ENCODE assay signal across 22 mouse cellular contexts in the genomic region with DNA sequence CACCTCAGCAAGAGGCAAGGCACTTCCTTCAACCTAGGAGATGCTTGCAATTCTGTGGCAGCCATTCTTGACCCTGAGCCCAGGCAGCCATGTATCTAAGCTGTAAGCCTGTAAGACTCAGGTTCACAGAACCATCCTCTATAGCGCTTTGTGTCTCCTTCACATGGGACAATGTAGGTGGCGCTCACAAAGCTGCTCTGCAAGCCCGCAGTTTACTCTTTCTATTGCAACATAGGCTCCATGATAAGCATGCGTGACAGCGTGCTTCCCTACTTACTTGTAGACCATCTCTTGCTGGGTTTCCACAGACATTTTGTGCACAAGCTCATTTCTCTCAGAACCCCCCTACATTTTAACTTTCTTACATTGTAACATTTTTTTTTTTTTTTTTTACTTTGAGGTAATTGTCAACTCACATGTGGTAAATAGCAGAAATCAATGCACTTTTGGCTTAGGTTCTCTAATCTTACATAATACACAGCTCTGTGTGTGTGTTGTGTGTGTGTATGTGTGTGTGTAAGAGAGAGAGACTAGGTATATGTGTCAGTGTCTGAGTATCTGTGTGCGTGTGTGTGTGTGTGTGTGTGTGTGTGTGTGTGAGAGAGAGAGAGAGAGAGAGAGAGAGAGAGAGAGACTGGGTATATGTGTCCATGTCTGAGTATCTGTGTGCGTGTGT. TPM values are rescaled to one million over a fixed set of nuclear protein-coding genes. Genes with fewer than 3 reads are reported as not detected.
DNase-seq lines count a peak whose midpoint lies in the region; ATAC-seq and TF ChIP-seq lines count a peak whose summit lies in the region.
"Had no signal": no experiment of that assay in that cellular context is flagged by ENCODE, and none has a peak within 500 bp of the region (broad histone marks: within the 10 kb centered on the region; RNA-seq: fewer than 3 reads in every experiment).

No protein-coding gene starts in this region.

- DNase-seq in heart, adult 18-20 months, result no peak
- DNase-seq in lung, postnatal 25 days (ENCODE audit: low spot score), result no peak
- no peak for DNase-seq in adrenal gland, adult (ENCODE audit: inconsistent age in 2 of 2, low spot score in 1 of 2)
- DNase-seq: adrenal gland, postnatal 25 days; B cell, adult 2 months; cerebellum, adult 2 months; kidney, adult 11 months; thymus, adult 18-20 months had no signal

- peaks cover 12% of the 10 kb centered on the region for H3K4me1 ChIP-seq in heart, embryonic 15.5 days (replicated peaks)
- H3K4me1 ChIP-seq in lung, embryonic 15.5 days, result peaks cover 34% of the 10 kb centered on the region
- peaks cover 13% of the 10 kb centered on the region; the same call in 1 of the 2 replicates for H3K4me1 ChIP-seq in embryonic fibroblast, embryonic 13.5 days (ENCODE audit: control insufficient read depth, insufficient read depth, low read length)
- peaks cover 13% of the 10 kb centered on the region for H3K4me1 ChIP-seq in stomach, embryonic 15.5 days
- H3K4me1 ChIP-seq: forebrain, embryonic 15.5 days had no signal

- H3K4me3 ChIP-seq in heart, embryonic 15.5 days, result no peak overlapping the region
- H3K4me3 ChIP-seq in lung, embryonic 15.5 days, result no peak overlapping the region
- no peak overlapping the region for H3K4me3 ChIP-seq in embryonic fibroblast, embryonic 13.5 days (ENCODE audit: insufficient read depth, low read length)
- no peak overlapping the region for H3K4me3 ChIP-seq in stomach, embryonic 15.5 days (replicated peaks)
- H3K4me3 ChIP-seq: forebrain, embryonic 15.5 days; hindbrain, embryonic 13.5 days; midbrain, embryonic 10.5 days had no signal

- TF ChIP-seq CTCF in embryonic fibroblast, embryonic 13.5 days (IDR thresholded peaks at IDR 0.05; ENCODE audit: borderline replicate concordance, insufficient read depth, low read length), result no peak

- H3K27ac ChIP-seq in heart, embryonic 15.5 days, result peak overlapping the region; percentile 38; the same call in 1 of the 2 replicates
- peak overlapping the region; percentile 81 for H3K27ac ChIP-seq in lung, embryonic 15.5 days
- 0 out of 2 replicates have a peak overlapping the region, but pooled peaks have one; percentile 21 for H3K27ac ChIP-seq in embryonic fibroblast, embryonic 13.5 days (ENCODE audit: insufficient read depth, low read length)
- H3K27ac ChIP-seq in stomach, embryonic 15.5 days, result peak overlapping the region; percentile 66; the same call in 1 of the 2 replicates
- H3K27ac ChIP-seq: forebrain, embryonic 15.5 days; hindbrain, embryonic 13.5 days had no signal

- 74% methylated on average over 7 of the region's 7 CpGs for WGBS in heart, embryonic 15.5 days
- WGBS in lung, embryonic 15.5 days, result 76% methylated on average over 7 of the region's 7 CpGs
- WGBS in stomach, embryonic 15.5 days, result 77% methylated on average over 7 of the region's 7 CpGs

- H3K4me2 ChIP-seq in heart, embryonic 15.5 days, result no peak overlapping the region
- no peak overlapping the region for H3K4me2 ChIP-seq in lung, embryonic 15.5 days
- H3K4me2 ChIP-seq in stomach, embryonic 15.5 days, result no peak overlapping the region
- H3K4me2 ChIP-seq: forebrain, embryonic 15.5 days; hindbrain, embryonic 13.5 days had no signal

- TF ChIP-seq POLR2A in embryonic fibroblast, embryonic 13.5 days (IDR thresholded peaks at IDR 0.05; ENCODE audit: low read depth, low read length), result no peak

- ATAC-seq in heart, embryonic 15.5 days (replicated peaks; ENCODE audit: insufficient number of reproducible peaks, insufficient read depth, low FRiP score, low read depth), result no peak
- ATAC-seq in lung, embryonic 15.5 days (ENCODE audit: borderline replicate concordance, extremely low read depth, low FRiP score, low TSS enrichment), result no peak
- no peak for ATAC-seq in stomach, embryonic 15.5 days (ENCODE audit: insufficient read depth, low FRiP score, low read depth)
- ATAC-seq: forebrain, embryonic 15.5 days had no signal

- H3K9ac ChIP-seq in heart, embryonic 15.5 days, result no peak overlapping the region
- no peak overlapping the region for H3K9ac ChIP-seq in lung, embryonic 15.5 days
- no peak overlapping the region for H3K9ac ChIP-seq in stomach, embryonic 15.5 days
- H3K9ac ChIP-seq: forebrain, embryonic 15.5 days; hindbrain, embryonic 13.5 days had no signal

- no peaks in the 10 kb centered on the region for H3K36me3 ChIP-seq in heart, embryonic 15.5 days
- no peaks in the 10 kb centered on the region for H3K36me3 ChIP-seq in lung, embryonic 15.5 days
- no peaks in the 10 kb centered on the region for H3K36me3 ChIP-seq in stomach, embryonic 15.5 days
- H3K36me3 ChIP-seq: forebrain, embryonic 15.5 days; hindbrain, embryonic 13.5 days; midbrain, embryonic 10.5 days had no signal

- H3K9me3 ChIP-seq in heart, embryonic 15.5 days (replicated peaks), result no peaks in the 10 kb centered on the region
- H3K9me3 ChIP-seq in lung, embryonic 15.5 days, result no peaks in the 10 kb centered on the region
- no peaks in the 10 kb centered on the region for H3K9me3 ChIP-seq in stomach, embryonic 15.5 days
- H3K9me3 ChIP-seq: forebrain, embryonic 15.5 days; hindbrain, embryonic 13.5 days; midbrain, embryonic 10.5 days had no signal

- H3K27me3 ChIP-seq in heart, embryonic 15.5 days, result peaks cover 5% of the 10 kb centered on the region
- no peaks in the 10 kb centered on the region for H3K27me3 ChIP-seq in lung, embryonic 15.5 days
- H3K27me3 ChIP-seq in stomach, embryonic 15.5 days (replicated peaks), result no peaks in the 10 kb centered on the region
- H3K27me3 ChIP-seq: forebrain, embryonic 15.5 days had no signal

RNA-seq across cellular contexts. Expression of gene Mlph, which starts 10.0 kb away (rescaled TPM):
- 0.42 and 0.44 TPM in 2 replicates for polyA plus RNA-seq in heart, embryonic 15.5 days (2015; fragmentation: Nextera tagmentation; extraction: Ambion mirVana)
- 1 to 10 TPM; 1.1 to 1.5 TPM for total RNA-seq in heart, adult 18-20 months (2021)
- polyA plus RNA-seq in lung, embryonic 15.5 days (2015; fragmentation: Nextera tagmentation; extraction: Ambion mirVana), result 0.59 and 1.3 TPM in 2 replicates
- 0.18 and 0.19 TPM in 2 replicates for polyA plus RNA-seq in embryonic fibroblast, embryonic 13.5 days (2011; ENCODE audit: insufficient read length, low read depth, missing spikeins)
- polyA plus RNA-seq in stomach, embryonic 15.5 days (2015; fragmentation: Nextera tagmentation; extraction: Ambion mirVana), result 1.8 and 2.3 TPM in 2 replicates
- total RNA-seq: monocyte, adult 5-6 weeks had no signal
- polyA plus RNA-seq: neural tube, embryonic 14.5 days had no signal

RNA-seq across cellular contexts. Expression of gene Prlh, which starts 48.0 kb away (rescaled TPM):
- polyA plus RNA-seq in heart, embryonic 15.5 days (2015; fragmentation: Nextera tagmentation; extraction: Ambion mirVana), result not detected in 2 replicates
- total RNA-seq in heart, adult 18-20 months (2021), result not detected
- polyA plus RNA-seq in lung, embryonic 15.5 days (2015; fragmentation: Nextera tagmentation; extraction: Ambion mirVana), result not detected in 2 replicates
- not detected in 2 replicates for polyA plus RNA-seq in embryonic fibroblast, embryonic 13.5 days (2011; ENCODE audit: insufficient read length, low read depth, missing spikeins)
- polyA plus RNA-seq in stomach, embryonic 15.5 days (2015; fragmentation: Nextera tagmentation; extraction: Ambion mirVana), result not detected in 2 replicates
- total RNA-seq: adrenal gland, postnatal 25 days; heart, postnatal 14 days; left cerebral cortex, adult 8-10 months; monocyte, adult 5-6 weeks had no signal
- polyA plus RNA-seq: cortical plate, adult 2 months; forebrain, embryonic 15.5 days; gonadal fat pad, adult 2 months; hindbrain, embryonic 13.5 days; limb, embryonic 14.5 days; midbrain, embryonic 10.5 days; neural tube, embryonic 14.5 days had no signal

Comparison
In these comparisons a context has a peak if more than half of its experiments do, and no peak if none do; other contexts are left out.
1. H3K27ac ChIP-seq: peak in every context shown above with its lines; median percentile 81 in lung, embryonic 15.5 days; 66 in stomach, embryonic 15.5 days; 38 in heart, embryonic 15.5 days; 21 in embryonic fibroblast, embryonic 13.5 days.